Mouse (Mus musculus) MEL (cell line): Measurements from ENCODE around the gene Wfdc15b.

ENCODE experiments used
- CHD1 ChIP-seq: IDR thresholded peaks from 2 replicates; pipeline ENCODE4 v1.6.1; 2012; ENCODE audit warnings: low read depth, mild to moderate bottlenecking, inconsistent platforms, low read length, improper control_type of control experiment
- CTCF ChIP-seq, 3 experiments: IDR thresholded peaks in 2 of 3; conservative IDR thresholded peaks in 1 of 3; 2 replicates each; pipeline ENCODE4 v1.5.1; 2011 to 2012; ENCODE audit warnings: low read length in 3 of 3, low read depth in 2 of 3, mild to moderate bottlenecking in 2 of 3, improper control_type of control experiment in 1 of 3, inconsistent platforms in 1 of 3, mixed read lengths in 1 of 3, moderate library complexity in 1 of 3; ENCODE audit not compliant: control insufficient read depth in 1 of 3, insufficient read depth in 1 of 3, poor library complexity in 1 of 3, severe bottlenecking in 1 of 3
- ELF1 ChIP-seq: IDR thresholded peaks from 2 replicates; pipeline ENCODE4 v1.6.1; 2014; ENCODE audit warnings: low read depth, mild to moderate bottlenecking, inconsistent platforms, low read length, improper control_type of control experiment, moderate library complexity
- EP300 ChIP-seq, 2 experiments: IDR thresholded peaks; 2 replicates each; pipeline ENCODE4 v1.6.1; 2011; ENCODE audit warnings: improper control_type of control experiment in 2 of 2, low read length in 2 of 2, low read depth in 1 of 2, mild to moderate bottlenecking in 1 of 2
- GATA1 ChIP-seq: IDR thresholded peaks from 2 replicates; pipeline ENCODE4 v1.6.1; 2011; ENCODE audit warnings: low read depth, low read length, improper control_type of control experiment
- KAT2A ChIP-seq: conservative IDR thresholded peaks from 2 replicates; pipeline ENCODE4 v1.6.1; 2012; ENCODE audit warnings: low read depth, low read length, improper control_type of control experiment, inconsistent platforms
- MAX ChIP-seq: IDR thresholded peaks from 2 replicates; pipeline ENCODE4 v1.6.1; 2011; ENCODE audit warnings: low read length, improper control_type of control experiment
- MYB ChIP-seq: IDR thresholded peaks from 2 replicates; pipeline ENCODE4 v1.6.1; 2011; ENCODE audit warnings: mild to moderate bottlenecking, low read depth, low read length, improper control_type of control experiment
- NRF1 ChIP-seq: IDR thresholded peaks from 2 replicates; pipeline ENCODE4 v1.6.1; 2014; ENCODE audit warnings: low read depth, mild to moderate bottlenecking, inconsistent platforms, low read length, improper control_type of control experiment, moderate library complexity; ENCODE audit not compliant: poor library complexity, insufficient read depth, severe bottlenecking
- POLR2A ChIP-seq, 2 experiments: IDR thresholded peaks; 2 replicates each; pipeline ENCODE4 v1.6.1; 2011 to 2012; ENCODE audit warnings: low read length in 2 of 2, mild to moderate bottlenecking in 2 of 2, control low read depth in 1 of 2, improper control_type of control experiment in 1 of 2, low read depth in 1 of 2, moderate library complexity in 1 of 2; ENCODE audit not compliant: control insufficient read depth in 1 of 2, insufficient read depth in 1 of 2, poor library complexity in 1 of 2

- TF ChIP-seq GATA1 (no peak), ELF1 (no peak), POLR2A (IDR thresholded peaks at IDR 0.05; ENCODE audit: control insufficient read depth in 1 of 2, insufficient read depth in 1 of 2, low read depth in 1 of 2, low read length in 2 of 2, poor library complexity in 1 of 2) (no peak), CTCF (IDR thresholded peaks at IDR 0.05 in 2 of 3, conservative IDR thresholded peaks at IDR 0.05 in 1 of 3; ENCODE audit: control insufficient read depth in 1 of 3, insufficient read depth in 1 of 3, low read depth in 2 of 3, low read length in 3 of 3, poor library complexity in 1 of 3, severe bottlenecking in 1 of 3) (no peak), MAX (no peak), NRF1 (no peak), CHD1 (no peak), KAT2A (no peak), MYB (no peak), EP300 (IDR thresholded peaks at IDR 0.05; ENCODE audit: low read depth in 1 of 2, low read length in 2 of 2) (no peak)
These were observed 50.6 kb downstream of the Wfdc15b start, which contains the start of gene Kcns1 for GRCm38 (mm10) chr2:164170902-164171301.
